Mouse (Mus musculus): ENCODE measurements around the gene Slc12a8. TPM values are rescaled to one million over a fixed set of nuclear protein-coding genes. Genes with fewer than 3 reads are reported as not detected.

The Slc12a8 gene
- polyA plus RNA-seq, 2 experiments = 0.06 TPM; not detected in 1

DNA sequence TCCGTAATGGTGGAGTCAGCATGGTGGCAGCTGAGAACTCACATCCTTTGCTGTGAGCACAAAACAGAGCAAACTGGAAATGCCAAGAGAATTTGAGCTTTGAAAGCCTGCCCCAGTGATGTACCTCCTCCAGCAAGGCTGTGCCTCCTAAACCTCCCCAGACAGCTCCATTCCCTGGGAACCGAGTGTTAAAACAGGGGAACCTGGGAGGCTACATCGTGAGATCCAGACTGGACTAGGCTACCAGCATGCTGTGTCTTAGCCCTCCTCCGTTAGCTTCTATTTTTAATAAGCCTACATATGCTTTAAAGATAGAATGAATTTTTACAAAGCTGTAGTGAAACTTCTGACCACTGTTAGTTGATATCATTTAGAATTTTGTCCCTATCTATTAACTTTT is 184.7 kb downstream of the Slc12a8 start:
- H3K4me1 ChIP-seq (replicated peaks; ENCODE audit: control insufficient read depth in 2 of 2, insufficient read depth in 2 of 2, low read length in 1 of 2) = peaks cover 0 to 10% of the 10 kb centered on the region in 2 experiments; a peak in 2 of 4 replicates
- H3K27me3 ChIP-seq (ENCODE audit: control insufficient read depth, insufficient read depth, low read length) = no peaks in the 10 kb centered on the region
- DNase-seq (ENCODE audit: low read depth in 3 of 3, low spot score in 3 of 3) (no peak), ATAC-seq (ENCODE audit: insufficient read depth) (no peak)
- TF ChIP-seq CTCF (IDR thresholded peaks at IDR 0.05; ENCODE audit: low read depth) (no peak), EP300 (IDR thresholded peaks at IDR 0.05; ENCODE audit: low read depth) (no peak)
- H3K27ac ChIP-seq = no peak overlapping the region
- H3K36me3 ChIP-seq (replicated peaks; ENCODE audit: control insufficient read depth, insufficient read depth, low read depth) = no peaks in the 10 kb centered on the region
- no peak overlapping the region for H3K4me3 ChIP-seq (ENCODE audit: insufficient read depth in 1 of 2, low read depth in 2 of 2, low read length in 2 of 2)
- no peak overlapping the region for H3K9ac ChIP-seq (replicated peaks)
- WGBS (ENCODE audit: insufficient replicate concordance) = 70% methylated on average over 4 of the region's 4 CpGs
- no peak overlapping the region for H3K4me2 ChIP-seq (ENCODE audit: low read depth)
- H3K9me3 ChIP-seq (ENCODE audit: control insufficient read depth, low read length) = no peaks in the 10 kb centered on the region

- whole genome bisulfite sequencing (ENCODE audit: insufficient replicate concordance) = 68% methylated on average over 9 of the region's 9 CpGs
Observed at GRCm38 (mm10) chr16:33704289-33704688, 187.2 kb downstream of the Slc12a8 start.

GRCm38 (mm10) chr16:33705258-33705657 is 188.1 kb downstream of the Slc12a8 start:
- no peak overlapping the region for H3K9ac ChIP-seq (replicated peaks)
- WGBS (ENCODE audit: insufficient replicate concordance) = 38% methylated on average over 6 of the region's 6 CpGs
- TF ChIP-seq EP300 (IDR thresholded peaks at IDR 0.05; ENCODE audit: low read depth) = no peak
- TF ChIP-seq CTCF (IDR thresholded peaks at IDR 0.05; ENCODE audit: low read depth) = no peak
- no peaks in the 10 kb centered on the region for H3K9me3 ChIP-seq (ENCODE audit: control insufficient read depth, low read length)
- no peak overlapping the region for H3K4me2 ChIP-seq (ENCODE audit: low read depth)
- H3K4me1 ChIP-seq (replicated peaks; ENCODE audit: control insufficient read depth in 2 of 2, insufficient read depth in 2 of 2, low read length in 1 of 2) = peaks cover 0 to 8% of the 10 kb centered on the region in 2 experiments; a peak in 2 of 4 replicates
- DNase-seq (ENCODE audit: low read depth in 3 of 3, low spot score in 3 of 3) (no peak), ATAC-seq (ENCODE audit: insufficient read depth) (no peak)
- H3K27me3 ChIP-seq (ENCODE audit: control insufficient read depth, insufficient read depth, low read length) = no peaks in the 10 kb centered on the region
- no peak overlapping the region for H3K27ac ChIP-seq
- H3K4me3 ChIP-seq (ENCODE audit: insufficient read depth in 1 of 2, low read depth in 2 of 2, low read length in 2 of 2) = no peak overlapping the region
- H3K36me3 ChIP-seq (replicated peaks; ENCODE audit: control insufficient read depth, insufficient read depth, low read depth) = no peaks in the 10 kb centered on the region

More at GRCm38 (mm10) chr16:33704289-33704688, 187.2 kb downstream of the Slc12a8 start:
- Histone ChIP-seq H3K4me1 (replicated peaks; ENCODE audit: control insufficient read depth in 2 of 2, insufficient read depth in 2 of 2, low read length in 1 of 2) (peaks cover 0 to 8% of the 10 kb centered on the region in 2 experiments; a peak in 2 of 4 replicates), H3K27ac (no peak overlapping the region), H3K36me3 (replicated peaks; ENCODE audit: control insufficient read depth, insufficient read depth, low read depth) (no peaks in the 10 kb centered on the region), H3K4me2 (ENCODE audit: low read depth) (no peak overlapping the region), H3K27me3 (ENCODE audit: control insufficient read depth, insufficient read depth, low read length) (no peaks in the 10 kb centered on the region), H3K4me3 (ENCODE audit: insufficient read depth in 1 of 2, low read depth in 2 of 2, low read length in 2 of 2) (no peak overlapping the region), H3K9me3 (ENCODE audit: control insufficient read depth, low read length) (no peaks in the 10 kb centered on the region), H3K9ac (replicated peaks) (no peak overlapping the region)
- ATAC-seq (ENCODE audit: insufficient read depth) (no peak), DNase-seq (ENCODE audit: low read depth in 3 of 3, low spot score in 3 of 3) (no peak)
- TF ChIP-seq EP300 (IDR thresholded peaks at IDR 0.05; ENCODE audit: low read depth) (no peak), CTCF (IDR thresholded peaks at IDR 0.05; ENCODE audit: low read depth) (no peak)

GRCm38 (mm10) chr16:33706111-33706890 is 189.2 kb downstream of the Slc12a8 start:
- TF ChIP-seq CTCF (IDR thresholded peaks at IDR 0.05; ENCODE audit: low read depth) (peak; percentile 9; the same call in 1 of the 2 replicates), EP300 (IDR thresholded peaks at IDR 0.05; ENCODE audit: low read depth) (no peak)
- H3K4me3 ChIP-seq (ENCODE audit: insufficient read depth in 1 of 2, low read depth in 2 of 2, low read length in 2 of 2) = no peak overlapping the region
- H3K36me3 ChIP-seq (replicated peaks; ENCODE audit: control insufficient read depth, insufficient read depth, low read depth) = no peaks in the 10 kb centered on the region
- DNase-seq (ENCODE audit: low read depth in 3 of 3, low spot score in 3 of 3) = no peak
- no peak for ATAC-seq (ENCODE audit: insufficient read depth)
- no peaks in the 10 kb centered on the region for H3K27me3 ChIP-seq (ENCODE audit: control insufficient read depth, insufficient read depth, low read length)
- WGBS (ENCODE audit: insufficient replicate concordance) = 82% methylated on average over 14 of the region's 14 CpGs
- peaks cover 0 to 8% of the 10 kb centered on the region in 2 experiments; a peak in 2 of 4 replicates for H3K4me1 ChIP-seq (replicated peaks; ENCODE audit: control insufficient read depth in 2 of 2, insufficient read depth in 2 of 2, low read length in 1 of 2)
- H3K27ac ChIP-seq = no peak overlapping the region
- no peaks in the 10 kb centered on the region for H3K9me3 ChIP-seq (ENCODE audit: control insufficient read depth, low read length)
- no peak overlapping the region for H3K9ac ChIP-seq (replicated peaks)
- no peak overlapping the region for H3K4me2 ChIP-seq (ENCODE audit: low read depth)

DNA sequence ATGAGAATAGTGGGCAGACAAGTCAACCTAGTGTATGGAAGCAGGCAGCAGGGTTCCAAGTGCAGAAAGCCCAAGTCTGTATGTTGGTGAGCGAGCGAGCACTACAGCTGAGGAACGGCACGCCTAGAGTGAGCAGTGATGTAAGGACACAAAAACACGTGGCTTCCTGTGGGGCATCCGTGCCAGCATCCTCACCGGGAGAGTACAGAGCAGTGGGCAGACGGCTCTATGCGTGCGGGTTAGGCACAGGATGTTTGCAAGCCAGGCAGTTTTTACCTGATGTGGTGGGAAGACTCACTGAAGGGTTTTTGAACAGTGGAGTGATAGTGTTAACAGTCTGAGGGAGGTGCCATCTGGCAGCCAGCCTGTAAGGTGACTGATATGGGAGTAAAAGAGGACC is 190.9 kb downstream of the Slc12a8 start:
- no peak overlapping the region for H3K4me2 ChIP-seq (ENCODE audit: low read depth)
- TF ChIP-seq CTCF (IDR thresholded peaks at IDR 0.05; ENCODE audit: low read depth) = no peak
- no peak for TF ChIP-seq EP300 (IDR thresholded peaks at IDR 0.05; ENCODE audit: low read depth)
- ATAC-seq (ENCODE audit: insufficient read depth) (no peak), DNase-seq (ENCODE audit: low read depth in 3 of 3, low spot score in 3 of 3) (no peak)
- H3K27ac ChIP-seq = no peak overlapping the region
- no peak overlapping the region for H3K9ac ChIP-seq (replicated peaks)
- H3K27me3 ChIP-seq (ENCODE audit: control insufficient read depth, insufficient read depth, low read length) = no peaks in the 10 kb centered on the region
- peaks cover 0 to 8% of the 10 kb centered on the region in 2 experiments; a peak in 2 of 4 replicates for H3K4me1 ChIP-seq (replicated peaks; ENCODE audit: control insufficient read depth in 2 of 2, insufficient read depth in 2 of 2, low read length in 1 of 2)
- 74% methylated on average over 10 of the region's 10 CpGs for WGBS (ENCODE audit: insufficient replicate concordance)
- H3K36me3 ChIP-seq (replicated peaks; ENCODE audit: control insufficient read depth, insufficient read depth, low read depth) = no peaks in the 10 kb centered on the region
- H3K9me3 ChIP-seq (ENCODE audit: control insufficient read depth, low read length) = no peaks in the 10 kb centered on the region
- no peak overlapping the region for H3K4me3 ChIP-seq (ENCODE audit: insufficient read depth in 1 of 2, low read depth in 2 of 2, low read length in 2 of 2)
